Mouse (Mus musculus) limb, embryonic 14.5 days (tissue): Measurements from ENCODE around the gene Lcn3. TPM values are rescaled to one million over a fixed set of nuclear protein-coding genes. Genes with fewer than 3 reads are reported as not detected.

Experiments
- ATAC-seq: fragments of 200-750 bp; cut with Nextera tagmentation; 2 replicates; pipeline ENCODE4 v1.8.0; 2017; ENCODE audit warnings: low read depth, moderate number of reproducible peaks, moderate TSS enrichment; ENCODE audit not compliant: low FRiP score
- DNase-seq: peaks from one replicate; pipeline ENCODE4 v3.0.0-alpha.2; 2015; ENCODE audit warnings: low spot score
- H3K27ac ChIP-seq: fragments of 300-500 bp; sonication (generic); replicated peaks from 2 replicates; pipeline ENCODE4 v1.5.1; 2014; ENCODE audit warnings: low read depth, mild to moderate bottlenecking, low read length, moderate library complexity, mixed read lengths
- H3K27me3 ChIP-seq: fragments of 300-500 bp; sonication (generic); 2 replicates; pipeline ENCODE4 v1.6.1; 2014; ENCODE audit warnings: low read length, mixed read lengths; ENCODE audit not compliant: control insufficient read depth, insufficient read depth
- H3K36me3 ChIP-seq: fragments of 300-500 bp; sonication (generic); 2 replicates; pipeline ENCODE4 v1.6.1; 2014; ENCODE audit warnings: mild to moderate bottlenecking, low read length, moderate library complexity, mixed read lengths; ENCODE audit not compliant: control insufficient read depth, insufficient read depth
- H3K4me1 ChIP-seq: fragments of 300-500 bp; sonication (generic); 2 replicates; pipeline ENCODE4 v1.6.1; 2014; ENCODE audit warnings: antibody characterized with exemption, low read length, mixed read lengths; ENCODE audit not compliant: control insufficient read depth, insufficient read depth
- H3K4me2 ChIP-seq: fragments of 300-500 bp; sonication (generic); replicated peaks from 2 replicates; pipeline ENCODE4 v1.6.1; 2014; ENCODE audit warnings: low read depth, mild to moderate bottlenecking, low read length, moderate library complexity; ENCODE audit not compliant: severe bottlenecking
- H3K4me3 ChIP-seq: fragments of 300-500 bp; sonication (generic); replicated peaks from 2 replicates; pipeline ENCODE4 v1.5.1; 2014; ENCODE audit warnings: low read length
- H3K9ac ChIP-seq: fragments of 300-500 bp; sonication (generic); 2 replicates; pipeline ENCODE4 v1.6.1; 2014; ENCODE audit warnings: mild to moderate bottlenecking, low read depth, low read length, moderate library complexity; ENCODE audit not compliant: severe bottlenecking
- H3K9me3 ChIP-seq: fragments of 300-500 bp; sonication (generic); 2 replicates; pipeline ENCODE4 v1.6.1; 2016; ENCODE audit warnings: low read length; ENCODE audit not compliant: control insufficient read depth
- POLR2A ChIP-seq: fragments of 200-500 bp; IDR thresholded peaks from 2 replicates; pipeline ENCODE4 v1.8.0; 2012; ENCODE audit warnings: inconsistent platforms, mild to moderate bottlenecking, moderate library complexity, borderline replicate concordance; ENCODE audit not compliant: insufficient read depth, insufficient read length; ENCODE audit errors: extremely low read depth
- WGBS: fragments of 180-500 bp; shearing (Covaris S2); extraction: QIAGEN DNeasy Blood & Tissue Kit; methylation state at CpG from one replicate; pipeline ENCODE4 v1.1.7; 2014; 5-methylcytosine and 5-hydroxymethylcytosine counted together
- polyA plus RNA-seq, 2 experiments: library from polyadenylated mRNA; depleted of rRNA in 1 of 2; stranded (reverse) in 1 of 2; unstranded in 1 of 2; fragments of >200 nt; fragmentation: Nextera tagmentation in 1 of 2; extraction: Ambion mirVana in 1 of 2; gene quantifications; 2 replicates each; pipeline versions ENCODE4 v1.2.1 to v1.2.3; 2012 to 2014

Lcn3 gene
- polyA plus RNA-seq, 2 experiments = not detected

- ATAC-seq = no peak
- 100% methylated on average over 1 of the region's 1 CpGs for WGBS
- no peaks in the 10 kb centered on the region for H3K4me1 ChIP-seq
- H3K4me2 ChIP-seq = no peak within 1 kb of the TSS
- DNase-seq = no peak
- no peaks in the 10 kb centered on the region for H3K9me3 ChIP-seq
- no peak within 1 kb of the TSS for H3K9ac ChIP-seq
- H3K4me3 ChIP-seq = no peak within 1 kb of the TSS
- no peak for TF ChIP-seq POLR2A
- no peak within 1 kb of the TSS for H3K27ac ChIP-seq
- no peaks in the 10 kb centered on the region for H3K36me3 ChIP-seq
- H3K27me3 ChIP-seq = no peaks in the 10 kb centered on the region
These were observed 11.3 kb downstream of the Lcn3 start, which contains the start of gene Lcn11 for GRCm38 (mm10) chr2:25776717-25777116. TSS of gene Lcn11 (plus strand) at chr2:25777017.

GRCm38 (mm10) chr2:25779076-25779475, 13.7 kb downstream of the Lcn3 start:
- no peaks in the 10 kb centered on the region for H3K9me3 ChIP-seq
- H3K4me3 ChIP-seq = no peak overlapping the region
- H3K4me2 ChIP-seq = no peak overlapping the region
- no peak overlapping the region for H3K9ac ChIP-seq
- H3K4me1 ChIP-seq = no peaks in the 10 kb centered on the region
- no peak overlapping the region for H3K27ac ChIP-seq
- TF ChIP-seq POLR2A = no peak
- DNase-seq (no peak), ATAC-seq (no peak)
- no peaks in the 10 kb centered on the region for H3K27me3 ChIP-seq
- WGBS = 92% methylated on average over 9 of the region's 9 CpGs
- H3K36me3 ChIP-seq = no peaks in the 10 kb centered on the region

- H3K27ac ChIP-seq = no peak overlapping the region
- no peaks in the 10 kb centered on the region for H3K9me3 ChIP-seq
- WGBS = 19% methylated on average over 4 of the region's 4 CpGs
- no peak for ATAC-seq
- H3K36me3 ChIP-seq = no peaks in the 10 kb centered on the region
- TF ChIP-seq POLR2A = no peak
- H3K9ac ChIP-seq = no peak overlapping the region
- no peaks in the 10 kb centered on the region for H3K4me1 ChIP-seq
- no peak overlapping the region for H3K4me2 ChIP-seq
- no peak for DNase-seq
- H3K27me3 ChIP-seq = no peaks in the 10 kb centered on the region
- H3K4me3 ChIP-seq = no peak overlapping the region
These were observed 15.6 kb downstream of the Lcn3 start for GRCm38 (mm10) chr2:25780921-25781320.

GRCm38 (mm10) chr2:25781957-25782356, 16.6 kb downstream of the Lcn3 start, which contains the start of gene Gm13539:
TSS of gene Gm13539 (plus strand) at chr2:25782257.
- 78% methylated on average over 3 of the region's 3 CpGs for WGBS
- ATAC-seq (no peak), DNase-seq (no peak)
- Histone ChIP-seq H3K9me3 (no peaks in the 10 kb centered on the region), H3K27ac (no peak within 1 kb of the TSS), H3K4me3 (no peak within 1 kb of the TSS), H3K4me2 (no peak within 1 kb of the TSS), H3K9ac (no peak within 1 kb of the TSS), H3K36me3 (no peaks in the 10 kb centered on the region), H3K27me3 (no peaks in the 10 kb centered on the region), H3K4me1 (no peaks in the 10 kb centered on the region)
- no peak for TF ChIP-seq POLR2A

- Histone ChIP-seq H3K27ac (no peak overlapping the region), H3K4me3 (no peak overlapping the region), H3K4me1 (no peaks in the 10 kb centered on the region), H3K27me3 (no peaks in the 10 kb centered on the region), H3K4me2 (no peak overlapping the region), H3K36me3 (no peaks in the 10 kb centered on the region), H3K9ac (no peak overlapping the region), H3K9me3 (no peaks in the 10 kb centered on the region)
- DNase-seq (no peak), ATAC-seq (no peak)
- TF ChIP-seq POLR2A = no peak
- WGBS = 67% methylated on average over 5 of the region's 5 CpGs
These were observed 20.4 kb downstream of the Lcn3 start for GRCm38 (mm10) chr2:25785573-25786322.

GRCm38 (mm10) chr2:25789092-25789491, 23.7 kb downstream of the Lcn3 start:
- Histone ChIP-seq H3K9ac (no peak overlapping the region), H3K9me3 (no peaks in the 10 kb centered on the region), H3K4me1 (no peaks in the 10 kb centered on the region), H3K4me3 (no peak overlapping the region), H3K27me3 (no peaks in the 10 kb centered on the region), H3K27ac (no peak overlapping the region), H3K4me2 (no peak overlapping the region), H3K36me3 (no peaks in the 10 kb centered on the region)
- ATAC-seq = no peak
- TF ChIP-seq POLR2A = no peak
- no peak for DNase-seq
- WGBS = 86% methylated on average over 3 of the region's 3 CpGs
